Mouse (Mus musculus) gastrocnemius, postnatal 25 days (tissue): Measurements from ENCODE around the gene B020004J07Rik. TPM values are rescaled to one million over a fixed set of nuclear protein-coding genes. Genes with fewer than 3 reads are reported as not detected.
"Not testable (repeated sequence)": the region's sequence is repeated elsewhere in the genome, so short reads cannot be mapped to it uniquely, and the experiment has no call there.

Experiments
- DNase-seq: peaks from one replicate; pipeline ENCODE4 v3.0.0; 2022
- long read RNA-seq, 2 experiments: library from polyadenylated mRNA; stranded (forward); transcript quantifications; one replicate each; pipeline ENCODE4 v2.0.0; 2021
- total RNA-seq, 2 experiments: library from RNA; stranded (reverse); gene quantifications; 1 replicate in 1 of 2; 2 replicates in 1 of 2; pipeline ENCODE4 v1.2.3; 2021

The B020004J07Rik gene
- not detected for total RNA-seq
- long read RNA-seq, experiment 1: 0 reads
- long read RNA-seq, experiment 2: 0 reads

GRCm38 (mm10) chr4:101843923-101844322, at the start of gene B020004J07Rik:
B020004J07Rik (minus strand) TSS chr4:101844023.
- not testable (repeated sequence) for DNase-seq

DNA sequence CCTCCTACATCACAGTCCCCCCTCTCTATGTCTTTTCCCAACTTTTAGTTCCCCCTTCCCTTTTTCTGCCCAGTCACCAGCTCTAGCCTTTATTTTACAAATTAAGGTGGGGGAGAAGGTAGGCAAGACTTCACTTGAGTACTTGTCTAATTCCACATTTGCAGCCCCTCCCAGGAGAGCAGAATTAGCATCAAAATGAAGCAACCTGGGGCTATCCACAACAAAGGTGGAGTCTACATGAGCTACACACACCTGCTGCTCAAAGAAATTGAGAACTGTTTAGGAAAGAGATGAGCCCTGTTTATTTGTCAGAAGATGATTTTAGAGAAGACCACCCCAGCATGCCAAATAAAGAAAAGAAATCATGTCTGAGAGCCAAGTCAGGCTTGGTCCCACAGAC, 45.6 kb upstream of the B020004J07Rik start:
- DNase-seq: no peak

- no peak for DNase-seq
Observed at GRCm38 (mm10) chr4:101883641-101884040, 39.8 kb upstream of the B020004J07Rik start.

DNA sequence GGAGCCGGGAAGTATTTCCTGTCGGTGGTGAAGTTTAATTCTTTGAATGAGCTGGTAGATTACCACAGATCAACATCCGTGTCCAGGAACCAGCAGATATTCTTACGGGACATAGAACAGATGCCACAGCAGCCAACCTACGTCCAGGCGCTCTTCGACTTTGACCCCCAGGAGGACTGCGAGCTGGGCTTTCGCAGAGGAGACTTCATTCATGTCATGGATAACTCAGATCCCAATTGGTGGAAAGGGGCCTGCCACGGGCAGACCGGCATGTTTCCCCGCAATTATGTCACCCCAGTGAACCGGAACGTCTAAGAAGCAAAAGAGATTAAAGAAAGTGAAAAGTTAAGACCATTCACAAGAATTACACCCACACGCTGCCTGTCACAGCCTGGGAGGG, 31.9 kb upstream of the B020004J07Rik start:
- DNase-seq: not testable (repeated sequence)

- DNase-seq: not testable (repeated sequence)
Observed at GRCm38 (mm10) chr4:101872031-101872430, 28.2 kb upstream of the B020004J07Rik start.

DNA sequence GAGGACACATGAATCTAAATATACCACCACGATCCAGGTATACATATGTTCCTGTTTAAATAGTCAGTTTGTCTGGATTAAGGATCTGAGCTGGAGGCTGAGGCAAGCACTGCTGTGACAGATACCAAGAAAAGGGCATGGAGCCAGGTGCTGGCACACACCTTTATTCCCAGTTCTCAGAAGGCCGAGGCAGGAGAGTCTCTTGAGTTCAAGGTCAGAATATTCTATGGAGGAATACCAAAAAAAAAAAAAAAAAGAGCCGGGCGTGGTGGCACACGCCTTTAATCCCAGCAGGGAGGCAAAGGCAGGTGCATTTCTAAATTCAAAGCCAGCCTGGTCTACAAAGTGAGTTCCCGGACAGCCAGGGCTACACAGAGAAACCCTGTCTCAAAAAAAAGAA, 18.5 kb upstream of the B020004J07Rik start:
- DNase-seq: no peak

DNA sequence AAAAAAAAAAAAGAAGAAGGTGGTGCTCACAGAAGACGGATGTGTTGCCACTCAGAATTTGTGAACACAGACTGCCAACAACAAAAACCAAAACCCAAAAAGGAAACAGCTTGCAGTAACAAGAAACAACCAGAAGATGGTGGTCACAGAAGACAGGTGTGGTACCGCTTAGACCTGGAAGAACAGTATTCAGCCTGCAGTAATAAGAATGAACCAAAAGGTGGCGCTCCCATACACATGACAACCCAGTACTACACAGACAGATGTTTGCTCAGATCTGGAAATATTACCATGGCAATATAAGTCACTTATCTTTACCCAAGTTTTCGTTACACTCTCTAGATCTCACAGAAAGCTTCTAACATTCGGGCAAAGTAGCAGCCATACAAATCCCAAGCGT, 17.1 kb upstream of the B020004J07Rik start:
- no peak for DNase-seq

DNA sequence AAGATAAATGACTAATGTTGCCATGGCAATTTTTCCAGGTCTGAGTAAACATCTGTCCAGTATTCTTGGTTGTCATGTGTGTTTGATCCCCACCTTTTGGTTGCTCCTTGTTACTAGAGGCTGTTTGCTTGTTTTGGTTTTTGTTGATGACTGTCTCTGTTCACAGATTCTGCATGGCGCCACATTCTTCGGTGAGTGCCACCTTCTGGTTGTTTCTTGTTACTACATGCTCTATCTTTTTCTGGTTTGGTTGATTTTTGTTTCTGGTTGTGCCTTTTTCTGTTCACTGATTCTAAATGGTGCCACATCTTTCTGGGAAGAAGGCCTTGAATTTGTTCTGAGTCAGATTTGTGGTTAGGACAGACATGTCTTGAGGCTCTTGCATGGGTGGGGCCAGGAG, 7.1 kb upstream of the B020004J07Rik start:
- DNase-seq: no peak

Other genes with a start within 250 kb of the B020004J07Rik start
- 10 to 100 TPM; 10.3 to 12.2 TPM for gene Leprot, start 196.3 kb downstream of the B020004J07Rik start, total RNA-seq
- 1 to 10 TPM; 1.5 to 1.9 TPM for gene Lepr, start 126.6 kb downstream of the B020004J07Rik start, total RNA-seq
- not detected for gene C130073F10Rik, start 49.8 kb upstream of the B020004J07Rik start, total RNA-seq
- not detected for gene Gm12800, start 65.1 kb upstream of the B020004J07Rik start, total RNA-seq
- not detected for gene Gm12794, start 96.4 kb upstream of the B020004J07Rik start, total RNA-seq
- gene Gm12790, start 137.0 kb upstream of the B020004J07Rik start, total RNA-seq: not detected
- not detected for gene Gm12789, start 142.6 kb upstream of the B020004J07Rik start, total RNA-seq
- 10 to 100 TPM; 37.4 to 45.2 TPM for gene Pde4b, start 243.5 kb upstream of the B020004J07Rik start, total RNA-seq